Mouse (Mus musculus) fibroblast of lung, adult 2 months (primary cell): ENCODE results near the gene Ccdc151.

Source experiments
- DNase-seq: peaks from one replicate; pipeline ENCODE4 v3.0.0-alpha.2; 2011; ENCODE audit warnings: low read depth

Gene Ccdc151

DNA sequence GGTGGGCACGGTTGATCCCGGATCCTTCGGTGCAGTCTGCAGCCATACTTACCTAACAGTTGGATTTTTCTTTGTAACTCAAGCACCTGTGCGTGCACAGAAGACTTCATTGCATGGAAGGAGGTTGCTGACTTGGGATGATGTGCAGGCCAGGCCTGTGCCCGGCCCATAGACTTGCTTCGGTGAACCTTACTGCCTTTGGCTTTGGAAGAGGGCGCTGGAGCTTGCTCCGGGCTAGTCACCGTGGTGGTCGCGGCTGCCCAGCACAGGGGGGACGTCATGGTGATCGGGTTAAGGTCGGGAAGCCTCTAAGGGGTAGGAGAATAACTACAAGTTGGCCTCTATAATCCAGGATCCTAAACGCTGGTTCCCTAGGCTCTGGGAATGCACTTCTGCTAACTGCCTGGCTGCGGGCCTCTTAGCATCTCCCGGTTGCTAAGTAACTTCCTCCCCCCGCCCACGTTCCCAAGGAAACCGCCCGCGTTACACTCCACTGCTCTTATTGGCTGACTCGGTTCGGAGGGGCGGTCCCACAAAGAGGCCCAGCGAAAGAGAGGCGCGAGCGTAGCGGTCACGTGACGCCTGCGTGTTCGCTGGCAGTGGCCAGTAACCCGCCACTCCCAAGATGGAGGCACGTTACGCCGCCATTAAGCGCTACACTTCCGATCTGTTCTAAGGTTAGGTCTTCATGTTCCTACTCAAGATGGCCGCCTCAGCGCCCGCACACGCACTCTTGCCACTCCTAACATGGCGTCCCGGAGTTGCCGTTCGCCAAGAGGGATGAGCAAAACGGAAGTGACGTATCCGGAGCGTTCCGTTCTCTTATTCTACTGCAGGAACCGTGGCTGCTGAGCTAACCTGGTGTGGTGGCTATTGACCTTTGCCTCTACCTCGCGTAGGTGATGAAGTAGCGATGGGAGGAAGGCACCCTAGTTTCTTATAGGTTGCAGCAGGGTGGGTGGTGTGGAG is at the start of gene Ccdc151, which contains the start of gene Prkcsh:
Ccdc151 (minus strand) TSS at position 441 of the 969 bp plus-strand sequence.
Prkcsh (plus strand) TSS at position 613 of the 969 bp plus-strand sequence.
- peak; percentile 100 for DNase-seq

DNA sequence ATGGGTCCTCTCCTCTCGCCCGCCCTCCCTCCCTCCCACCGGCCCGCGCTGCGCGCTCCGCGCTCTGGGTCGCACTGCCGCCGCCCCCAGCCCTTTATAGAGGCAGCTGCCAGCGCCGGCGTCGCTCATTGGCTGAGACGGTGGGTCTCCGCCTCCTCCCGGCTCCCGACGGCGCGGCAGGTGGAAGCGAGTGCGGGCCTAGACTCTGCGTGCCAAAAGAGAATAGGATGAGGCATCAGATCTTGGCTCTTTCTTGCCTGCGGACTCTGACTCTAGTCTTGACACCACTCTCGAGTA is 49.5 kb upstream of the Ccdc151 start, which contains the start of gene Elavl3:
Elavl3 (minus strand) TSS at position 66 of the 297 bp plus-strand sequence.
- DNase-seq, result no peak

DNA sequence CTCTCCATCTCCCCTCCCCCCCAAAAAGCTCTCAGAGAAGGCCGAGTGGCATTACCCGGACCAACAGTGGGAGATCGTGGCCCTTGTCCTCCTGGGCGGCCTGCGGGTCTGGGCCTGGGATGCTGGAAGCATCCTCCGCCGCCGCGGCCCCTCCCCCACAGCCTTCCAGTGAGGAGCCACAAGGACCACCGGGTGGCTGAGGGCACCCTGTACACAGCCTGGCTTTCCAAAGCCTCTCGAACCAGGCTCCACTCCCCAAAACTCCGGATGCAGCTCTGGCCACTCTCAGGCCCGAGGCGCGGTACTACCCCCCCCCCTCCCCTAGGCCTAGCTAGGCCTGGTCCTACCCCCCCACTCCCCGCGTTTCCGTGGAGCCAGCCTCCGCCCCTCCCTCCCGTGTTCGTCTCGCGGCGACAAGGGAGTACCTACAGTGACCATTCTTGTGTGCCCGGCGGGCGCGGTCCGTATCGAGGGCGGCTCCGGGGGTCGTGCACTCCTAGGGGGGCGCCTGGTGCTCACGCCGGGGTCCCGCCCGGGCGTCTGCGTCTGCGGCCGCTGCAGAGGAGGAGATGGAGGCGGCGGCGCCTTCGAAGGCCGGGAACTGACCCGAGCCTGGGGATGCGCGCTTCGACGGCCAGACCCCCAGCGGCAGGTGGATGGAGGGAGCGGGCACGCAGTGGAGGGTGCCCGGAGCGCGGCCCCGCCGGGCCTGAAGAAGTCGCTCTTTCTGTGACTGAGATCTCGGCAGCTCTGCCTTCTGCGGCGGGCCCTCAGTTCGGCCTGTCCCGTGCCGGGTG is 48.9 kb upstream of the Ccdc151 start:
- no peak for DNase-seq

DNA sequence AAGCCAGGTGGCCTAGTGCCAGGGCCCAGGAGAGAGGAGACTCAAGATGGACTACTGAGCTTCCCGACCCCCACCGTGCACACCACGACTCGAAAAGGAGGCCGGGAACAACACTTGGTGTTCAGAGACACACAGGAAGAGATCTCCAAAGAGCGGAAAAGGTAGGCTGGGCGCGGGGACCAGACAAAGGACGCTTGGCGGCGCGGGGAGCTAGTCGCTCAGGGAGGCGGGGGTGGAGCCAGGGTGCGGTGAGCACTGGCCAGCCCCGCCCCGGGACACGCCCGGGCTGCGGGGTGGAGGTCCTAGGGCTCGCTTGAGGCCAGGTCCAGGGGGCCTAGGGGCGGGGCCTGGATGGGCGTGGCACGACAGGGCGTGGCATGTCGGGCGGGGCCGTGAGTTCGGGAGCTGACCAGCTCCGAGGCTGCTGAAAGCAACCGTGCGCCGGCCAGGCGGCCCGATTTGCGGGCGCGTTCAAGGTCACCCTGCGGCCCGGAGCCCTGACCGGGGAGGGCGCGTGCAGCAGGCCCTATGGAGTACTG is 48.0 kb upstream of the Ccdc151 start:
- DNase-seq, result no peak

DNA sequence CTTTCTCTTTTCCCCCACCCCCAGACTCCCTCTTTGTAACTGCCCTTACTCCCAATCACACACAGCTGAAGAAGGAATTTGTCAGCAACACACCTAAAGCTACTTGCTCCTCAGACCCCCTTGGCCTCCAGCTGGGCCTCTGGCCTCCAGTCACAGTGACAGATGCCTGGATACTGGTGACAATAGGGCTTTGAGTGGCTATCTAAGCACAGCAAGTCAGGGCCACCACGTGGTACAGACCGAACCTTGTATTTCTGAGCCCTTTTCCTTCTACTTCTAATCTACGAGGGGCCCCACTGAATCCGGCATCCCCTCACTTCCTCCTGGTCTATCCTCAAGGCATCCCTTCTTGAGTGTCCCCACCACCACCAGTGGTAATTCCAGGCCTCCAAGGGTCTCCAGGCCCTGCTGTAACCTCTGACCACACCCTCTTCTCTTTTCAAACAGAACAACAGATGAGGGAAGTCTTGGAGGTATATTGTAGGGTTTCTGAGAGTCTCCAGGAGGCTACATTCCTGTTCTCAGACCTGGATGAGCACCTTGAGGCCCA is 47.4 kb upstream of the Ccdc151 start:
- DNase-seq, result no peak

DNA sequence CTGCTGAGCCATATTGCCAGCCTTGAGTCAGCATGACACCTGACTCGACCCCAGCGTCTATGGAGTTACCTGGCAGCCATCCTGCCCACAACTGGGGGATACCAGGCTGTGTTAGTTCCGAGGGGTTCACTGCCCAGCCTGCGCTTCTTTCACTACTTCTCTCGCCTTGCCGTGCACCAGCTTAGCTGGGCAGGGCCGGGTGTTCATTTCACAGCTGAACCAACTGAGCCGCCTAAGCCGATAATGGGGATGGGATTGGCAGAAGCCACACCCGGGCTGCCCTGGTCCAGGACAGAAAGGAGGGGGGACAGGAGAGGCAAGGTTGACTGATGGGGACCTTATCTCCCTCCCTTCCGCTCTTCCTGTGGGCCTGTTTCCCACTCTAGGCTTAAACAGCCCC is 46.9 kb upstream of the Ccdc151 start:
- DNase-seq, result no peak

DNA sequence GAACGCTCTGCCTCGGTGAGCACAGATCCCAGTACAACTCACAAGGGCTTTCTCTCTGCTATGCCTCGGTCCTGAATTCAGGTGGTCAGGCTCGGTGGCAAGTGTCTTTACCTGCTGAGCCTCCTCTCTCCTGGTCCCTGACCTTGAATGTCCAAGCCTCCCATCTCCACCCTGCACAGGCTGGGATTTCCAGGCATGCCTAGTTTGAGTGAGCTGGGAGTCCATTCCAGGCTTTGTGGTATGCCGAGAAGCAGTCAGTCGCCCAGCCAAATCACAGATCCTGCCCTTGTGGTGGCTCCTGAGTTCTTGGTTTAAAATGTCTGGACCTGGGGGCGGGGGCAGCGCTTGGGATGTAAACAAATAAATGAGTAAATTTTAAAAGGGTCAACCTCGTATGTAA is 44.9 kb upstream of the Ccdc151 start:
- no peak for DNase-seq

DNA sequence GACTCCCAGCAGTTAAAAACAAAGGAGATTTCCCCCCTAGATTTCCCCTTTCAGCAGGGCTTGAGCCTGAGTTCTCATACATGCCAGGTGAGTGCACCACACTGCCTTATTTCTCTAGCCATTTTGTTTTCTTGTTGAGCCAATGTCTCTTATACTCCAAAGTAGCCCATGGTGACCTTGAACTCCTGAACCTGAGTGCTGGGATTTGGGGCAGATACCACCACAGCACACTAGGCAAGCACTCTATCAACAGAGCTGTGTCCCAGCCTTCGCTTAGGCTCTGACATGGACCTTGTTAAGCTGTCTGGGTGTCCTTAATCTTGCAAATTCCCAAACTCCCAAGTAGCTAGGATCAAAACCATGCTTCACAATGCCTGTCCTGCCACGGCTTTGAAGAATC is 39.4 kb upstream of the Ccdc151 start:
- DNase-seq, result no peak

DNA sequence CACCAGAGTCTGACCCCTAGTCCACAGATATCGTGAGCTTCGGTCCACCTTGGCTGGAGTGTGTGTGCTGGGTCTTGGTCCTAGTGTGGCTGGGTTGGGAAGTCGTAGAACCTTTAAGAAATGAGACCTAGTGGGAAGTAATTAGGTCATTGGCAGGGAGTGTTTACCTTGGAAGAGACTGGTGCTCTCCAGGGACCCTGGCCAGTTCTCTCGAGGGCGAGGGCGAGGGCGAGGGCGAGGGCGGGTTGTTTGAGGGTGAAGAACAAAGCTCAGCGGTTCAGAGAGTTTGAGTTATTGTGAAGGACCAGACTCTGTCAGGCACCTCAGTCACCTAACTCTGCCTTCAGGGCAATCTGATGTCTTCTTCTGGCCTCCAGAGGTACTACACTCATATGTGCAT is 35.4 kb upstream of the Ccdc151 start:
- DNase-seq, result no peak

DNA sequence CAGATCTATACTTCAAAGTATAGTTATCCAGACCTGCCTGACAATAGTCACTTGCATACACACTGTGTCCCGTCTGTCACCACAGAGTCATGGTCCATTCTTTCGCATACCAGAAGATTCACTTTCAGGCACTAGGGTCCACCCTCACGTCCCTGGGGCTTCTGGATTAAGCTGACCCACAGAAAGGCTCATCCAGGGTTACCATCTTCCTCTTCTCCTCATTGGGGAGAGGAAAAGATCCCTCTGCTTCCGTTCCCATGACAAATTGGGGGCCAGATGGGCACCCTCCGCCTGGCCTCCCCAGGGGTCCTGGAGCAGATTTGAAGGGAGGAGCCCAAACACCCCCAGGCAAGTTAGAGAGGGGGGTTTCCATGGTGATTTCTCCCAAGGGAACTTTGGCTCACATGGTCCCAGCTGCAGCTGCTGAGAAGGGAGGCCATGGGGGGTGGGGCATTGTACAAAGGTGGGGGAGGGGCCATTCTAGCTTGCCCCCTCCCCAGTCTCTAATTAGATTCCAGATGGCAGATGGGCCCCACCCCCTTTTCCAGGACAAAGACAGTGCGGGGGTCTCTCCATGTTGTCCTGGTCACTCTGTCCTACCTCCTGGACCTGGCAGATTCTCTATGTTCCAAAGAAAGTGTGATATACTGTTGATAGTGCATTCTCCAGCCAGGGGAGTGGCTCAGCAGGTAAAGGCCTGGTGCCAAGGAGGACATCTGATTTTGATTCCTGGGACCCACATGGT is 33.0 kb upstream of the Ccdc151 start:
- no peak for DNase-seq

DNA sequence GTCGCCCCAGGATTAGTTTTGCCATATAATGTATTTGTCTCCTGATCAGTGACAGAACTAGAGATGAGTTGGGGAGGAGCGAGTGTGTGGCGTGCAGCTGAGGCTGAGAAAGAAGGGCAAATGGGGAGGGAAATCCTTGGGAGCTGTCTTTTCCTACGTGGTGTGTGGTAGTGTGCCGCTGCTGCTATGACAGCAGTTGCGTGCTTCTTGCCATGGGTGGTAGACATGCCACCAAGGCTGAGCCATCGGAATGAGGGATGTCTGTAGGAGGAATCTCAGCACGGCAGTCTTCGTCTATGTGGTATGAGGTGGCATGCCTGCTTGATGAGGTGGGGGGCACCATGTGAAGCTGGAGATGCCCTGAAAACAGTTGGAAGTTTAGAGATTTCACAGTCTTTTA is 28.0 kb upstream of the Ccdc151 start:
- no peak for DNase-seq

DNA sequence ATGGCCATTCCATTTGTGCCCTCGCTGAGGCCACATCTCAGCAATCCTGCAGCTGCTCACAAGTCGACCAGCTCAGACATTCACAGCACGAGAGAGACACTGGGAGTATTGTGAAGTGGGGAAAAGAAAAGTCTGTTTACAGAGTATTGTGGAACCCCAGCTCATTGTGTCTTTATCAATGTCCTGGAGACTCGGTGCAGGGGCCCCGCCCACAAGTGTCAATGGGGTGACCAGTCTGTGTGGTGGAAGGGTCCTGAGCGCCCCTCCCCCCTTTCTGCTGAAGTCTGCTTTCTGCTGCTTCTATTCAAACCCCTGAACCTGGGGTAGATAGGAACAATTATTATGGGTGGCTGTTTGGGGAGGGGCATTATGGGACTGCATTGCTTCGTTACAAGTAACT is 26.0 kb upstream of the Ccdc151 start:
- no peak for DNase-seq

DNA sequence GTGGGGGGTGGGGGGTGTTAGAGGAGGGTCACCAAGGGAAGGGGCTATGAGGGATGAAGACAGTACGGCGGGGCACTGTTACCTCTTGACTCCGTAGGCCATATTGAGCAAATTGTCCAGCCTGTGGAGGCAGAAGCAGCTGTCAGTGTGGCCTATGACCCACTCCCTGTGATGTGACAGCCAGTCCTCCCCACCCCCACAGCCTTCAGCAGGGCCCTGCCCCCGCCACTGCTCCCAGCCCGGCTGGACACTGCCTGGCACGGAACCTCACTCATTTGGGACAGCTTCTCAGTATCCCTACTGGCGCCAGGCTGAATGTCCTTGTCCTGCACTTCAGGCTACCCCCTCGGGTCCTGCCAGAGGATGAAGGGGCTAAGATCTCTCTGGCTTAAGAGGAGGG is 22.2 kb upstream of the Ccdc151 start:
- DNase-seq, result no peak

DNA sequence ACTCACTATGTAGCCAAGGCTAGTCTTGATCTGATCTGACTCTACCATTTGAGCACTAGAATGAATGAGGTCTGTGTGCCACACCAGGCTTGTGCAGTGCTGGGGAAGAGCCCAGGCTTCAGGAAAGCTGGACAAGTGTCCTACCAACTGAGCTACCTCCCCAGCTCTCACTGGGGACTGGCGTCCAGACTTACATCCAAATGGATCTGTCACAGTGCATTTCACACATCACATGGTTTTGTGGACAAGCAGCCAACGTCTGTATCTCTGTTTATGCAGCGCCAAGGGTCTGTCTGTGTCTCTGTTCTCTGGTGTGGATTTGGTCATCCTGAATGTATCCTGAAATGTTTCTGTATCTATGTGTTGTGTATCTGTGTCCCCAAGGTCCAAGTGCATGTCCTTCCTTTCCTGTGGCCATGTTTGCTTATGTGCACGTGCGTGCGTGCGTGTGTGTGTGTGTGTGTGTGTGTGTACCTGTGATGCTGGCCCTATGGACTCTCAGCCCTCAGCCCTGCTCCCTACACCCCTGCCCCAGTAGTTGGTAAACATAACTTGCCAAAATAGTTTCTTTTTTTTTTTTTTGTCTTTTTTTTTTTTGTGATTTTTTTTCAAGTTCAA is 14.9 kb upstream of the Ccdc151 start:
- DNase-seq, result no peak

DNA sequence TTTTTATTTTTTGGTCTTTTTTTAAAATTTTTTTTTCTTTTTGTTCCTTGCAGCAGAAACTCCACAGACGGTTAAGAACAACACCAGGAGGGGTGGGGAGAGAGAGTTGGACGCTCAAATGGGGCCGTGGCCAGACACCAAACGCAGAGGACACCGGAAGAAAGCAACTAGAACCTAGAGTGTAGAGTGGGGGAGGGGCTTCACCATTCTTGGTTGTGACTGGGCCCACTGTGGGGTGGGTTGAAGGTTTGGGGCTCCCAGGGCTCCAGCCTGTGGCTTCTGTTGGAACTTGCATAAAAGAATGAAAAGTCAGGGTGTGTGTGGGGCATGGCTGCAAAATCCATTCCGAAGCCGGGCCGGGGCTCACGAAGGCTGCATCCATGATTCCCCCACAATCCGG is 13.8 kb upstream of the Ccdc151 start:
- DNase-seq, result no peak

DNA sequence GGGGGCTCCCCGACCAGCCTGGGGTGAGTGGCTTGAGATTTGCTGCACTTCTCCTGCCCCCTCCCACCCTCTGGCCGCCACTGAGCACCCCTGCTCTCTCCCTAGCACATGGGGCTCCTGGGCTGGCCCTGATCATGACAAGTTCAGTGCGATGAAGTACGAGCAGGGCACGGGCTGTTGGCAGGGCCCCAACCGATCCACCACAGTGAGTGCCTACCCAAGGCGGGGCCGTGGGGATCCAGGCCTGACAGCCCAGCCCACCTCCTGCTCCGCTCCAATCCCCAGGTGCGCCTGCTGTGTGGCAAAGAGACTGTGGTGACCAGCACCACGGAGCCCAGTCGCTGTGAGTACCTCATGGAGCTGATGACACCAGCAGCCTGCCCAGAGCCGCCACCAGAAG is 10.3 kb upstream of the Ccdc151 start:
- no peak for DNase-seq

DNA sequence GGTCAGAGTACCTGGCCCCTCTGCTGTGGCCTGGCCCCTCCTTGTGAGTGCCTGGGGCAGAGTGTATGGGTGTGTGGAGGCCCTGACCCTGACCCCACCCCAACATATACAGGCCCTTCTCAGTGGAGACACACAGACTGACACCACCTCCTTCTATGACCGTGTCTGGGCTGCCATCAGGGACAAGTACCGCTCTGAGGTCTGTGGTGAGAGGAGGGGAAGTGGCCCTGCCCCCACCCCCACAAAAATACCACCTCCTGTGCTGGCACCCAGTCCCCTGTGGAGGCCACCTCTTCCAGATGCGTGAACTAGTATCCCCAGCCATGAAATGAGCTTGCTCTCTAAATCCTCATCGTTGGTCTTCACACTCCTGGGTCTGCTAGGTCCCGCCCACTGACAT is 8.6 kb upstream of the Ccdc151 start:
- DNase-seq, result no peak

DNA sequence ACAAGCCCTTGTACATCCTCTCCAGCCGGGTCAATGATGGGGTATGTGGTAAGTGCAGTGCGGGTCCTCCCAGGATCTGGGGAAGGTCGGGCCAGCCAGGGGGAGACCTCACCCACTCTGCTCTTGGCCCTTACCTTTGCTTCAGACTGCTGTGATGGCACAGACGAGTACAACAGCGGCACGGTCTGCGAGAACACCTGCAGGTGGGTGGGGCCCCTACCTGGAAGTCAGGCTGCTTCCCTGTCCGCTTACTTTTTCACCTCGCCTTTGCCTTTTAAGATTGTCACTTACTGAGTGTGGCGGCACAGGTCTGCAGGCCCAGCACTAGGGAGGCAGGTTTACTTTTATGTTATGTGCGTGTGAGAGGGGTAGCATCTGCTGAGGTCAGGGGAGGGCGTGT is 2.1 kb upstream of the Ccdc151 start:
- no peak for DNase-seq

DNA sequence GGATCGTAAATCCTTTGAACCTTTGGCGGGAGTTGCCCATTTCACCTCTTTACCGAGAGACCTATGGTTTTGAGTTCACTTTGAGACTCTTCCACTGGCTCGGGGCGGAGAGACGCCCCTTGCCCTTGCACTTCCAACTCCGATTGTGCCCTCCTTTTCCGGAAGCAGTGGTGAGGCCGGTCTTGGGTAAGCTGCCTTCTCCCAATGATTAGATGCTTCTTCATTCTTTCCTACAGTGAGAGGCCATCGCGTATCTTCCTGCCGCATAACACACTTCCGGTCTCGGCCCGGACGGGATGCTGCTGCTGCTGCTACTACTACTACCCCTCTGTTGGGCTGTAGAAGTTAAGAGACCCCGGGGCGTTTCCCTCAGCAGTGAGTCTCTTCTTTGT is 725 bp upstream of the Ccdc151 start:
- no peak for DNase-seq

DNA sequence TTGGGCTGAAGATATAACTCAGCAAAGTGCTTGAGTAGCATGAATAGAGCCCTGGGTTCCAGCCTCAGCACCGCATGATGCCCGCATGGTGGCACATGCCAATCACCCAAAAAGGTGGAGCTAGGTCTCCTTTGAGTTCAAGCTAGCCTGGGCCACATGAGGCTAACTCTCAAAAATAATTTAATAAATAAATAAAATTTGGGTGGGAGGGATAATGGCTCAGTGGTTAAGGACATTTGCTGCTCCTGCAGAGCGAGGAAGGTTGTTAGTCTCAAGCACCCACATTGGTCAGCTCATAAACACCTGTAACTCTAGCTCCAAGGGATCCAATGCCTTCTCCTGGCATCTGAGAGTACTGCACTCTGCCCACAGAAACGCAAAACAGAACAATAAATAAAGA is 801 bp downstream of the Ccdc151 start:
- DNase-seq, result no peak

DNA sequence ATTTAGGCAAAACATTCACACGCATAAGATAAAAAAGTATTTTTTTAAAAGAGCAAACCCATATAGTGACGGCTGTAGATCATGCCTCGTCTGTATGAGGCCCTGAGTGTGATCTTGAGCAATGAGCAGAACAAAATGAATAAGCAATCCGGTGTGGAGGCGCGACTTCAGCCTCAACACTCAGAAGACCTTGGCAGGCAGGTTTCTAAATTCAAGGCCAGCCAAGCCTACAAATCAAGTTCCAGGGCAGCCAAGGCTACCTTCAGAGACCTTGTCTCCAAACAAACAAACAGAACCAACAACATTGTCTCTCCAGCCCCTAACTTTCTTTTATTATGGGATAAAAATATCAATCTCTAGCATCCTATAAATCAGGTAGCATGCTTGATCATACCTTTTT is 2.1 kb downstream of the Ccdc151 start:
- DNase-seq, result no peak
